Mouse (Mus musculus) lung, embryonic 16.5 days (tissue): Measurements from ENCODE around the gene Ext2. TPM values are rescaled to one million over a fixed set of nuclear protein-coding genes. Genes with fewer than 3 reads are reported as not detected.

Experiments
- ATAC-seq: fragments of 200-750 bp; cut with Nextera tagmentation; 2 replicates; pipeline ENCODE4 v1.8.0; 2017; ENCODE audit warnings: low read depth, mild to moderate bottlenecking, moderate library complexity
- H3K27ac ChIP-seq: fragments of 300-500 bp; sonication (generic); 2 replicates; pipeline ENCODE4 v1.5.1; 2014; ENCODE audit warnings: mild to moderate bottlenecking, control low read depth, low read length
- H3K27me3 ChIP-seq: fragments of 300-500 bp; sonication (generic); 2 replicates; pipeline ENCODE4 v1.6.1; 2014; ENCODE audit warnings: low read depth, low read length, mixed read lengths; ENCODE audit not compliant: control insufficient read depth, insufficient read depth
- H3K36me3 ChIP-seq: fragments of 300-500 bp; sonication (generic); 2 replicates; pipeline ENCODE4 v1.6.1; 2014; ENCODE audit warnings: low read length; ENCODE audit not compliant: control insufficient read depth, insufficient read depth
- H3K4me1 ChIP-seq: fragments of 300-500 bp; sonication (generic); replicated peaks from 2 replicates; pipeline ENCODE4 v1.6.1; 2014; ENCODE audit warnings: low read length, mixed read lengths; ENCODE audit not compliant: control insufficient read depth, insufficient read depth
- H3K4me2 ChIP-seq: fragments of 300-500 bp; sonication (generic); 2 replicates; pipeline ENCODE4 v1.6.1; 2014; ENCODE audit warnings: low read depth, low read length, control low read depth
- H3K4me3 ChIP-seq: fragments of 300-500 bp; sonication (generic); 2 replicates; pipeline ENCODE4 v1.5.1; 2014; ENCODE audit warnings: mild to moderate bottlenecking, low read length, control low read depth
- H3K9ac ChIP-seq: fragments of 300-500 bp; sonication (generic); 2 replicates; pipeline ENCODE4 v1.6.1; 2014; ENCODE audit warnings: low read length, control low read depth
- H3K9me3 ChIP-seq: fragments of 300-500 bp; sonication (generic); 2 replicates; pipeline ENCODE4 v1.6.1; 2016; ENCODE audit warnings: low read length; ENCODE audit not compliant: control insufficient read depth
- WGBS: fragments of 180-500 bp; shearing (Covaris S2); extraction: QIAGEN DNeasy Blood & Tissue Kit; methylation state at CpG from one replicate; pipeline ENCODE4 v1.1.7; 2014; 5-methylcytosine and 5-hydroxymethylcytosine counted together
- polyA plus RNA-seq: library from polyadenylated mRNA; unstranded; fragments of >200 nt; fragmentation: Nextera tagmentation; extraction: Ambion mirVana; gene quantifications from 2 replicates; pipeline ENCODE4 v1.2.1, GENCODE M21; 2015

Gene Ext2
- polyA plus RNA-seq, 1 experiment from 2014 or later, result 128 TPM

DNA sequence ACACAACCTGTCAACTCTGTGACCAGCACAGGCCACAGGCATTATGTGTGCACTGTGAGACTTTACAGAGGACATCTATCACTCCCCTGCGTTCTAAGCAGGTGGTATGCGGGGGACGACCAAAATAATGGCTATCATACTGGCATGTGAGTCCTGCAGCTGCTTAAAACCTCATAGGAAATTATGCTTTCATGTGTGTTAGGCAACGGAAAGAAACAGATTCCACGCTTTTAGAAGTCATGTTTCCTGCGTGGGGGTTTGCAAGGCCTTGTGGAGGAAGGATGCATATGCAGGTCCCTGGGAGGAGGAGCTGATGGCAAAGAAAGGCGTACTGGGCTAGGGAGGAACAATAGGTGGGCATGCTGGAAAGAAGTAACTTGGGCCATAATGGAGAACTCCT, 63.2 kb downstream of the Ext2 start:
- Histone ChIP-seq H3K4me1 (peaks cover under 1% of the 10 kb centered on the region; the same call in 1 of the 2 replicates), H3K27me3 (no peaks in the 10 kb centered on the region), H3K27ac (no peak overlapping the region), H3K9ac (no peak overlapping the region), H3K4me3 (no peak overlapping the region), H3K4me2 (no peak overlapping the region), H3K36me3 (no peaks in the 10 kb centered on the region; the same call in none of the 2 replicates), H3K9me3 (no peaks in the 10 kb centered on the region)
- no peak for ATAC-seq
- WGBS, result 52% methylated on average over 7 of the region's 7 CpGs

GRCm38 (mm10) chr2:93758298-93758697, 64.1 kb downstream of the Ext2 start:
- Histone ChIP-seq H3K36me3 (no peaks in the 10 kb centered on the region; the same call in none of the 2 replicates), H3K27me3 (no peaks in the 10 kb centered on the region), H3K9me3 (no peaks in the 10 kb centered on the region), H3K4me2 (no peak overlapping the region), H3K27ac (no peak overlapping the region), H3K4me3 (no peak overlapping the region), H3K4me1 (no peaks in the 10 kb centered on the region), H3K9ac (no peak overlapping the region)
- WGBS, result 58% methylated on average over 6 of the region's 6 CpGs
- ATAC-seq, result no peak

DNA sequence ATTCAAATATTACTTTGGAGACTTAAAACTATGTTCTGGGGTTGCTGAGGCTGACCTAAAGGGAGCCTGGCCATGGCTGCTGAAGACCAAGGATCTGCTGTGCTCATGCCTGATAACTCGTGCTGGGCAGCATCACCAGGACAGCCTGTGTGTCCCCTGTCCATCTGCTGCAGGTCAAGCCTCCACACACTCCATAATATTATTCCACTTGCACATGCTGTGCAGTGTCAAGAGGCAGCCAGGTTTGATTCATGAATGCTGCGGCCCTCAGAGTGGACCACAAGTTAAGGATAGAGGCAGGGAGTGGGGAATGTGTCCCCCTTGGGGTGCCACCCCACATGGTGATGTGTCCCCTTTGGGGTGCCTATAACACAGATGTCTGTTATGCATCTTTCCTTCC, 68.0 kb downstream of the Ext2 start:
- Histone ChIP-seq H3K4me2 (no peak overlapping the region), H3K27me3 (no peaks in the 10 kb centered on the region), H3K36me3 (no peaks in the 10 kb centered on the region; the same call in 1 of the 2 replicates), H3K4me1 (no peaks in the 10 kb centered on the region; the same call in 1 of the 2 replicates), H3K4me3 (no peak overlapping the region), H3K9me3 (no peaks in the 10 kb centered on the region), H3K9ac (no peak overlapping the region), H3K27ac (no peak overlapping the region)
- ATAC-seq, result no peak
- 76% methylated on average over 2 of the region's 2 CpGs for WGBS

DNA sequence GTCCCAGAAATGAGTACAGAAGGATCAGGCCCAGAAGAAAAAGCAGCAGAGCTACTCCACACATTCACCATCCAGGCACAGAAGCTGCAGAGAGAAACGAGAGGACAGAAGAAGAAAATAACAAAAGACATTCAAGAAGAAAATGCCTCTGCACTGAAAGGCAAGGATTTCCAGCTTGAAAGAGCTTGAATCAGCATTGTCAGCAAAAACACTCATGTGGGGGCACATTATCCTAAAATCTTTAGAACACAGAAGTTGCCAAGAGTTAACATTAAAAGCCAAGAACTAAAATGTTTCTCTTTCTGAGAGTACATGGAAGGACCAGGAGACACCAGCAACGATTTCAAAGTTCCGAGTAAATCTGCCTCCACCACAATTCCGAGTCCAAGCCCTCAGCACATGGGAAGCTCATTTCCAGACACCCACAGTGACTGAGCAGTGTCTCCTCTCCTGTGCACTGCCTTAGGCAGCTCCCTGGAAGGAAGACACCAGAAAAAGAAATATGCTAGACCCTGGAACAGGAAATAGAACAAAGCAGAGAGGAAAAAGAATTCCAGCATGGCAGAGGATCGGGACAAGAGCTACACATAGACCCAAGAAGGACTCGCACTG, 69.1 kb downstream of the Ext2 start:
- no peaks in the 10 kb centered on the region; the same call in 1 of the 2 replicates for H3K36me3 ChIP-seq

DNA sequence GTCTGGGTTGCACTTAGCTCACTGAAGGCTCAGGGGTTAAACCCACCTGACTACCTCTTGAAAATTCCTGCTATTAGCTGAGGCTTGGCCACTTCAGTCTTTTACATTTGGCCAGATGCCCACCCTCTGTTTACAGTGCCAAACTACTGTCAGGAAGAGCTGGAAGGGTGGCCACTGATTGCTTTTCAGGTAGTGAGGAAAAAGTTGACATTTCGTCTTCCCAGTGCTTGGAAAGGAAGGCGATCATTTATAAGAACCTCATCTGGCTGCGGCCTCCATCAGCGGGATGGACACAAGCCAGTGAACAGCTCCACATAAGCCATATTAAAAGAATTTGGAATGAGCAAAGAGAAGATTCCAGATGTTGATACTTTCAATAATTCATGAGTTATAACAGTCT, 72.7 kb downstream of the Ext2 start:
- Histone ChIP-seq H3K27me3 (no peaks in the 10 kb centered on the region), H3K27ac (no peak overlapping the region), H3K9ac (no peak overlapping the region), H3K4me2 (no peak overlapping the region), H3K4me3 (no peak overlapping the region), H3K4me1 (peaks cover 5% of the 10 kb centered on the region; the same call in 1 of the 2 replicates), H3K36me3 (no peaks in the 10 kb centered on the region), H3K9me3 (no peaks in the 10 kb centered on the region)
- 31% methylated on average over 4 of the region's 4 CpGs for WGBS
- ATAC-seq, result 0 out of 2 replicates have a peak, but pooled peaks have one; percentile 23

More for the DNA sequence above, 69.1 kb downstream of the Ext2 start:
- no peak overlapping the region for H3K4me3 ChIP-seq
- no peak for ATAC-seq
- no peak overlapping the region for H3K9ac ChIP-seq
- H3K27me3 ChIP-seq, result no peaks in the 10 kb centered on the region
- no peak overlapping the region for H3K27ac ChIP-seq
- 73% methylated on average over 6 of the region's 6 CpGs for WGBS
- H3K4me2 ChIP-seq, result no peak overlapping the region
- no peaks in the 10 kb centered on the region for H3K9me3 ChIP-seq
- H3K4me1 ChIP-seq, result no peaks in the 10 kb centered on the region; the same call in 1 of the 2 replicates

- no peak for ATAC-seq
- no peaks in the 10 kb centered on the region for H3K27me3 ChIP-seq
- 88% methylated on average over 5 of the region's 5 CpGs for WGBS
These were observed 74.7 kb downstream of the Ext2 start for GRCm38 (mm10) chr2:93747538-93748126.

GRCm38 (mm10) chr2:93746620-93747019, 75.7 kb downstream of the Ext2 start:
- WGBS, result 69% methylated on average over 4 of the region's 4 CpGs
- H3K9me3 ChIP-seq, result no peaks in the 10 kb centered on the region
- peaks cover 8% of the 10 kb centered on the region for H3K4me1 ChIP-seq
- no peaks in the 10 kb centered on the region for H3K27me3 ChIP-seq
- no peak overlapping the region for H3K4me3 ChIP-seq
- H3K36me3 ChIP-seq, result no peaks in the 10 kb centered on the region
- H3K4me2 ChIP-seq, result no peak overlapping the region
- ATAC-seq, result no peak
- no peak overlapping the region for H3K27ac ChIP-seq
- H3K9ac ChIP-seq, result no peak overlapping the region

More at GRCm38 (mm10) chr2:93747538-93748126, 74.7 kb downstream of the Ext2 start:
- Histone ChIP-seq H3K9me3 (no peaks in the 10 kb centered on the region), H3K36me3 (no peaks in the 10 kb centered on the region), H3K4me2 (no peak overlapping the region), H3K27ac (no peak overlapping the region), H3K4me1 (peaks cover 8% of the 10 kb centered on the region), H3K9ac (no peak overlapping the region), H3K4me3 (no peak overlapping the region)

DNA sequence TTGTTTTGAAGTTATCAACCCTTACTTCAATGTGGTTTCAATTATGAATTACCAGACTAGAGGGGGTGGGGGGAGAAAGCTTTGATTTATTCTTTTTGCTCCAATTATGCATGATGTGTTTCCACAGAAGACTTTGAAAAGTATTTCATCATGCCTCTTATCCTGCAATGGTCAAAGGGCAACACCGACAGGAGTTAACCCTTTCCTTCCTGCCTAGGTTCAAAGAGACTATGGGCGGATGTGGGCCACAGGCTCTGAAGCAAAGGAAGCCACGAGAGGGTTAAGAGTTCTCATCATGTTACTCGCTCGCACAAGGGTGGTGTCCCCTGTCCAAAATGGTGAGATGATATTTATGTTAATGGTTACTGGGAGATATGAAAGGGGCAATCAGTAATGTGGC, 76.2 kb downstream of the Ext2 start:
- H3K4me1 ChIP-seq, result peaks cover 11% of the 10 kb centered on the region

GRCm38 (mm10) chr2:93745741-93746140, 76.6 kb downstream of the Ext2 start:
- WGBS, result 45% methylated on average over 9 of the region's 9 CpGs
- no peak overlapping the region for H3K9ac ChIP-seq
- H3K36me3 ChIP-seq, result no peaks in the 10 kb centered on the region
- H3K4me1 ChIP-seq, result peaks cover 12% of the 10 kb centered on the region
- H3K27me3 ChIP-seq, result no peaks in the 10 kb centered on the region
- ATAC-seq, result no peak
- no peak overlapping the region for H3K4me2 ChIP-seq
- H3K9me3 ChIP-seq, result no peaks in the 10 kb centered on the region
- H3K27ac ChIP-seq, result no peak overlapping the region
- H3K4me3 ChIP-seq, result no peak overlapping the region

More for the DNA sequence above, 76.2 kb downstream of the Ext2 start:
- no peak for ATAC-seq
- H3K4me3 ChIP-seq, result no peak overlapping the region
- no peak overlapping the region for H3K9ac ChIP-seq
- 35% methylated on average over 5 of the region's 5 CpGs for WGBS
- no peaks in the 10 kb centered on the region for H3K36me3 ChIP-seq
- no peaks in the 10 kb centered on the region for H3K27me3 ChIP-seq
- no peak overlapping the region for H3K27ac ChIP-seq
- no peaks in the 10 kb centered on the region for H3K9me3 ChIP-seq
- no peak overlapping the region for H3K4me2 ChIP-seq
